Mouse (Mus musculus) neural tube, embryonic 14.5 days (tissue): ENCODE results near the gene Rgl3. TPM values are rescaled to one million over a fixed set of nuclear protein-coding genes. Genes with fewer than 3 reads are reported as not detected.

Experiments
- ATAC-seq: fragments of 200-750 bp; cut with Nextera tagmentation; 2 replicates; pipeline ENCODE4 v1.8.0; 2017; ENCODE audit warnings: low read depth, mild to moderate bottlenecking, moderate TSS enrichment, moderate library complexity
- H3K27ac ChIP-seq: fragments of 300-500 bp; sonication (generic); 2 replicates; pipeline ENCODE4 v1.5.1; 2014; ENCODE audit warnings: low read depth, mild to moderate bottlenecking, control low read depth, low read length, moderate library complexity, mixed read lengths
- H3K27me3 ChIP-seq: fragments of 300-500 bp; sonication (generic); 2 replicates; pipeline ENCODE4 v1.6.1; 2014; ENCODE audit warnings: low read length; ENCODE audit not compliant: control insufficient read depth, insufficient read depth
- H3K36me3 ChIP-seq: fragments of 300-500 bp; sonication (generic); 2 replicates; pipeline ENCODE4 v1.6.1; 2014; ENCODE audit warnings: low read length, mixed read lengths; ENCODE audit not compliant: control insufficient read depth, insufficient read depth
- H3K4me1 ChIP-seq: fragments of 300-500 bp; sonication (generic); 2 replicates; pipeline ENCODE4 v1.6.1; 2014; ENCODE audit warnings: low read length; ENCODE audit not compliant: control insufficient read depth, insufficient read depth
- H3K4me2 ChIP-seq: fragments of 300-500 bp; sonication (generic); 2 replicates; pipeline ENCODE4 v1.6.1; 2014; ENCODE audit warnings: mild to moderate bottlenecking, low read depth, low read length, control low read depth
- H3K4me3 ChIP-seq: fragments of 300-500 bp; sonication (generic); 2 replicates; pipeline ENCODE4 v1.5.1; 2014; ENCODE audit warnings: low read depth, low read length, control low read depth, mixed read lengths
- H3K9ac ChIP-seq: fragments of 300-500 bp; sonication (generic); replicated peaks from 2 replicates; pipeline ENCODE4 v1.6.1; 2014; ENCODE audit warnings: low read depth, mild to moderate bottlenecking, control low read depth, low read length, mixed read lengths
- H3K9me3 ChIP-seq: fragments of 300-500 bp; sonication (generic); 2 replicates; pipeline ENCODE4 v1.6.1; 2016; ENCODE audit warnings: low read length; ENCODE audit not compliant: control insufficient read depth
- WGBS: fragments of 180-500 bp; shearing (Covaris S2); extraction: QIAGEN DNeasy Blood & Tissue Kit; methylation state at CpG from one replicate; pipeline ENCODE4 v1.1.7; 2014; 5-methylcytosine and 5-hydroxymethylcytosine counted together
- polyA plus RNA-seq: library from polyadenylated mRNA; unstranded; fragments of >200 nt; fragmentation: Nextera tagmentation; extraction: Ambion mirVana; gene quantifications from 2 replicates; pipeline ENCODE4 v1.2.1, GENCODE M21; 2014

The Rgl3 gene
- polyA plus RNA-seq, 1 experiment from 2014 or later: 1.8 TPM

- Histone ChIP-seq H3K27me3 (no peaks in the 10 kb centered on the region), H3K4me3 (no peak overlapping the region), H3K36me3 (no peaks in the 10 kb centered on the region), H3K9me3 (no peaks in the 10 kb centered on the region), H3K4me1 (no peaks in the 10 kb centered on the region), H3K27ac (no peak overlapping the region), H3K9ac (no peak overlapping the region), H3K4me2 (no peak overlapping the region)
- ATAC-seq: no peak
- 92% methylated on average over 4 of the region's 4 CpGs for WGBS
Measured at GRCm38 (mm10) chr9:21969304-21969703, 19.9 kb downstream of the Rgl3 start.

GRCm38 (mm10) chr9:21968883-21969282, 20.4 kb downstream of the Rgl3 start:
- 73% methylated on average over 6 of the region's 6 CpGs for WGBS
- no peak overlapping the region for H3K9ac ChIP-seq
- H3K9me3 ChIP-seq: no peaks in the 10 kb centered on the region
- H3K27me3 ChIP-seq: no peaks in the 10 kb centered on the region
- no peak for ATAC-seq
- no peak overlapping the region for H3K4me2 ChIP-seq
- H3K27ac ChIP-seq: no peak overlapping the region
- H3K4me3 ChIP-seq: no peak overlapping the region
- H3K4me1 ChIP-seq: no peaks in the 10 kb centered on the region
- no peaks in the 10 kb centered on the region for H3K36me3 ChIP-seq

- Histone ChIP-seq H3K27me3 (peaks cover 33% of the 10 kb centered on the region), H3K9ac (peak within 1 kb of the TSS; percentile 11), H3K4me3 (peak within 1 kb of the TSS; percentile 30), H3K9me3 (no peaks in the 10 kb centered on the region), H3K36me3 (no peaks in the 10 kb centered on the region), H3K4me2 (peak within 1 kb of the TSS; percentile 63), H3K4me1 (peaks cover 19% of the 10 kb centered on the region), H3K27ac (no peak within 1 kb of the TSS)
- ATAC-seq: no peak
- WGBS: 21% methylated on average over 8 of the region's 8 CpGs
Measured at GRCm38 (mm10) chr9:21963417-21963816, 25.8 kb downstream of the Rgl3 start, which contains the start of gene Epor. Epor (minus strand) TSS chr9:21963506.

- Histone ChIP-seq H3K9me3 (no peaks in the 10 kb centered on the region), H3K27me3 (peaks cover 33% of the 10 kb centered on the region), H3K4me1 (peaks cover 19% of the 10 kb centered on the region), H3K4me2 (peak overlapping the region; percentile 63), H3K9ac (peak overlapping the region; percentile 11; the same call in 1 of the 2 replicates), H3K27ac (no peak overlapping the region), H3K36me3 (no peaks in the 10 kb centered on the region), H3K4me3 (peak overlapping the region; percentile 30)
- 4% methylated on average over 34 of the region's 34 CpGs for WGBS
- peak; percentile 66 for ATAC-seq
Measured at GRCm38 (mm10) chr9:21962416-21963059, 26.7 kb downstream of the Rgl3 start.

- WGBS: 2% methylated on average over 15 of the region's 15 CpGs
- peaks cover 33% of the 10 kb centered on the region for H3K27me3 ChIP-seq
- peak; percentile 35; the same call in 1 of the 2 replicates for ATAC-seq
Measured at GRCm38 (mm10) chr9:21962010-21962409, 27.2 kb downstream of the Rgl3 start.

GRCm38 (mm10) chr9:21961366-21961980, 27.8 kb downstream of the Rgl3 start:
- H3K4me3 ChIP-seq: peak overlapping the region; percentile 13; the same call in 1 of the 2 replicates
- H3K27me3 ChIP-seq: peaks cover 33% of the 10 kb centered on the region
- no peak overlapping the region for H3K27ac ChIP-seq
- 1% methylated on average over 35 of the region's 35 CpGs for WGBS
- H3K9ac ChIP-seq: no peak overlapping the region
- H3K9me3 ChIP-seq: no peaks in the 10 kb centered on the region
- ATAC-seq: no peak
- H3K4me2 ChIP-seq: peak overlapping the region; percentile 63
- no peaks in the 10 kb centered on the region for H3K36me3 ChIP-seq
- peaks cover 19% of the 10 kb centered on the region for H3K4me1 ChIP-seq

More at GRCm38 (mm10) chr9:21962010-21962409, 27.2 kb downstream of the Rgl3 start:
- Histone ChIP-seq H3K9me3 (no peaks in the 10 kb centered on the region), H3K4me1 (peaks cover 19% of the 10 kb centered on the region), H3K27ac (no peak overlapping the region), H3K36me3 (no peaks in the 10 kb centered on the region), H3K4me3 (peak overlapping the region; percentile 30), H3K4me2 (peak overlapping the region; percentile 63), H3K9ac (peak overlapping the region; percentile 11; the same call in 1 of the 2 replicates)

- Histone ChIP-seq H3K27ac (no peak overlapping the region), H3K4me1 (peaks cover 19% of the 10 kb centered on the region), H3K27me3 (peaks cover 33% of the 10 kb centered on the region), H3K9me3 (no peaks in the 10 kb centered on the region), H3K4me3 (no peak overlapping the region), H3K4me2 (no peak overlapping the region), H3K9ac (no peak overlapping the region), H3K36me3 (no peaks in the 10 kb centered on the region)
- 9% methylated on average over 26 of the region's 26 CpGs for WGBS
- no peak for ATAC-seq
Measured at GRCm38 (mm10) chr9:21960558-21961208, 28.6 kb downstream of the Rgl3 start.

DNA sequence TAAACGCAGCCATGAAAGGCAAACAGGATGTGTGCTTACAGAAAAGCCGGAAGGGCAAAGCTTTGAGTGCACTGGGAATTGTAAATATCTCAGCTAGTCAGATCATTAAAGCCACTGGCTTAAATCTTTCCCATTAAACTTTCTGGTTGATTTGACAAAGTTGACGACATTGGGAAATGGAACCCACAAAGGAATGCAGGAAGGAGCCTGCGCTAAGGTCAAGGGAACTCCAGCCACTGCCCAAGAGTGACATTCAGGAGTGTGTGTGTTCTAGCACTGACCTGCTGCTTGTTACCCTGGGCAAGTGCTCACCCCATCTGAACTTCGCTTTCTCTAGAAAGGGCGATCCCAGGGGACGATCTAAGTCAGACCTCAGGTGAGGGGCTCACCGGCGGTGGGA, 29.1 kb downstream of the Rgl3 start:
- no peaks in the 10 kb centered on the region for H3K9me3 ChIP-seq
- peaks cover 33% of the 10 kb centered on the region for H3K27me3 ChIP-seq
- 50% methylated on average over 9 of the region's 9 CpGs for WGBS

DNA sequence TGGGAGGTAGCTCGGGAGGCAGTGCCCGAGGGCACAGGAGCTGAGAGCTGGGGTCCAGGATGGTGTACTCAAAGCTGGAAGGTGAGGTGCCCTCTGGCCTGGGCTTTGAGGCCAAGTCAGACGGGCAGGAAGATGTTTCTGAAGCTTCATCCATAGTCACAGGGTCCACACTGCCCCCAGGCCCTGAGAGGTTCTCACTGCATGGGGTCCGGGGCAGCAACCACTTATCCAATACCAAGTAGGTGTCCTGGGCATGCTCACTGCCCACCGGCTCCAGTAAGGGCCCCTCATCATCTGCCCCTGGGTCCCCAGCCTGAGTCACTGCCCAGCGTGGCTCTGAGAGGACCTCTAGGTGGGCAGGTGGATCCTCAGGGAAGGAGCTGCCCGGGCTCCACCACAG, 30.0 kb downstream of the Rgl3 start:
- 85% methylated on average over 7 of the region's 7 CpGs for WGBS
- ATAC-seq: no peak
- Histone ChIP-seq H3K36me3 (no peaks in the 10 kb centered on the region), H3K9ac (no peak overlapping the region), H3K9me3 (no peaks in the 10 kb centered on the region), H3K4me1 (peaks cover 19% of the 10 kb centered on the region), H3K4me2 (no peak overlapping the region), H3K27me3 (peaks cover 33% of the 10 kb centered on the region), H3K27ac (no peak overlapping the region), H3K4me3 (no peak overlapping the region)

More for the DNA sequence above, 29.1 kb downstream of the Rgl3 start:
- H3K36me3 ChIP-seq: no peaks in the 10 kb centered on the region
- ATAC-seq: no peak
- H3K4me1 ChIP-seq: peaks cover 19% of the 10 kb centered on the region
- no peak overlapping the region for H3K4me2 ChIP-seq
- H3K9ac ChIP-seq: no peak overlapping the region
- H3K27ac ChIP-seq: no peak overlapping the region
- no peak overlapping the region for H3K4me3 ChIP-seq
